Mouse (Mus musculus) CH12.LX (cell line): ENCODE results near the gene Smad1. TPM values are rescaled to one million over a fixed set of nuclear protein-coding genes. Genes with fewer than 3 reads are reported as not detected.

Experiments used
- DNase-seq: peaks from one replicate; pipeline ENCODE4 v3.0.0-alpha.2; 2013; ENCODE audit errors: extremely low read depth
- H3K27ac ChIP-seq: 2 replicates; pipeline ENCODE4 v1.5.1; 2012; ENCODE audit warnings: low read depth, mild to moderate bottlenecking, control low read depth, moderate library complexity; ENCODE audit not compliant: insufficient read depth
- H3K27me3 ChIP-seq: replicated peaks from 2 replicates; pipeline ENCODE3; 2012; ENCODE audit warnings: inconsistent platforms
- H3K36me3 ChIP-seq, 2 experiments: replicated peaks in 1 of 2; 2 replicates each; pipeline versions ENCODE3 to v1.6.1; 2012; ENCODE audit warnings: inconsistent platforms in 1 of 2, low read length in 1 of 2, mild to moderate bottlenecking in 1 of 2, mixed read lengths in 1 of 2, moderate library complexity in 1 of 2; ENCODE audit not compliant: control insufficient read depth in 1 of 2, insufficient read depth in 1 of 2
- H3K4me1 ChIP-seq, 2 experiments: 2 replicates each; pipeline ENCODE4 v1.6.1; 2012; ENCODE audit warnings: inconsistent platforms in 1 of 2, moderate library complexity in 1 of 2; ENCODE audit not compliant: insufficient read depth in 2 of 2, control insufficient read depth in 1 of 2
- H3K4me2 ChIP-seq: 2 replicates; pipeline ENCODE4 v1.6.1; 2012; ENCODE audit warnings: low read depth, mild to moderate bottlenecking, control low read depth; ENCODE audit not compliant: poor library complexity, insufficient read depth, severe bottlenecking
- H3K4me3 ChIP-seq, 3 experiments: fragments of 150-350 bp in 1 of 3; sonication (generic) in 1 of 3; replicated peaks in 1 of 3; 2 replicates each; pipeline versions ENCODE3 to v1.5.1; 2011 to 2012; ENCODE audit warnings: low read depth in 2 of 3, low read length in 2 of 3, mild to moderate bottlenecking in 2 of 3, moderate library complexity in 2 of 3, control low read depth in 1 of 3, improper control_type of control experiment in 1 of 3, inconsistent platforms in 1 of 3, mixed read lengths in 1 of 3; ENCODE audit not compliant: poor library complexity in 1 of 3
- H3K79me2 ChIP-seq: replicated peaks from 2 replicates; pipeline ENCODE4 v1.6.1; 2012; ENCODE audit warnings: mild to moderate bottlenecking, moderate library complexity; ENCODE audit not compliant: control insufficient read depth, poor library complexity, insufficient read depth, severe bottlenecking; ENCODE audit errors: extremely low read depth
- H3K9ac ChIP-seq: 2 replicates; pipeline ENCODE4 v1.6.1; 2012; ENCODE audit warnings: low read depth, mild to moderate bottlenecking, control low read depth, moderate library complexity; ENCODE audit not compliant: insufficient read depth
- H3K9me3 ChIP-seq: replicated peaks from 2 replicates; pipeline ENCODE3; 2012; ENCODE audit warnings: low read length, inconsistent platforms, mixed read lengths
- CHD1 ChIP-seq: IDR thresholded peaks from 2 replicates; pipeline ENCODE4 v1.6.1; 2012; ENCODE audit warnings: low read depth, low read length, improper control_type of control experiment, inconsistent platforms
- CTCF ChIP-seq, 2 experiments: IDR thresholded peaks in 1 of 2; conservative IDR thresholded peaks in 1 of 2; 2 replicates each; pipeline ENCODE4 v1.5.1; 2011 to 2012; ENCODE audit warnings: low read depth in 2 of 2, low read length in 2 of 2, improper control_type of control experiment in 1 of 2, inconsistent platforms in 1 of 2, mild to moderate bottlenecking in 1 of 2, moderate library complexity in 1 of 2
- E2F4 ChIP-seq: IDR thresholded peaks from 2 replicates; pipeline ENCODE4 v1.6.1; 2011; ENCODE audit warnings: low read depth, low read length, improper control_type of control experiment; ENCODE audit not compliant: insufficient replicate concordance
- ETS1 ChIP-seq: conservative IDR thresholded peaks from 2 replicates; pipeline ENCODE4 v1.6.1; 2012; ENCODE audit warnings: low read depth, mild to moderate bottlenecking, inconsistent platforms, low read length, improper control_type of control experiment, moderate library complexity
- GABPA ChIP-seq: IDR thresholded peaks from 2 replicates; pipeline ENCODE4 v1.6.1; 2012; ENCODE audit warnings: low read depth, low read length, improper control_type of control experiment, inconsistent platforms; ENCODE audit not compliant: insufficient replicate concordance
- HCFC1 ChIP-seq: IDR thresholded peaks from 2 replicates; pipeline ENCODE4 v1.6.1; 2012; ENCODE audit warnings: low read depth, mild to moderate bottlenecking, inconsistent platforms, low read length, improper control_type of control experiment
- JUN ChIP-seq: IDR thresholded peaks from 2 replicates; pipeline ENCODE4 v1.6.1; 2011; ENCODE audit warnings: low read depth, mild to moderate bottlenecking, low read length, improper control_type of control experiment, moderate library complexity; ENCODE audit not compliant: insufficient read depth
- MAFK ChIP-seq: IDR thresholded peaks from 2 replicates; pipeline ENCODE4 v1.6.1; 2011; ENCODE audit warnings: low read length, improper control_type of control experiment; ENCODE audit not compliant: insufficient replicate concordance
- MAX ChIP-seq: IDR thresholded peaks from 2 replicates; pipeline ENCODE4 v1.6.1; 2011; ENCODE audit warnings: low read length, improper control_type of control experiment
- MXI1 ChIP-seq: IDR thresholded peaks from 2 replicates; pipeline ENCODE4 v1.6.1; 2011; ENCODE audit warnings: mild to moderate bottlenecking, low read depth, low read length, improper control_type of control experiment
- NELFE ChIP-seq: IDR thresholded peaks from 2 replicates; pipeline ENCODE4 v1.6.1; 2011; ENCODE audit warnings: low read depth, low read length, improper control_type of control experiment
- NRF1 ChIP-seq: IDR thresholded peaks from 2 replicates; pipeline ENCODE4 v1.6.1; 2014; ENCODE audit warnings: low read depth, mild to moderate bottlenecking, inconsistent platforms, low read length, improper control_type of control experiment, moderate library complexity
- POLR2AphosphoS2 ChIP-seq: IDR thresholded peaks from 2 replicates; pipeline ENCODE4 v1.6.1; 2011; ENCODE audit warnings: low read depth, low read length, improper control_type of control experiment
- RAD21 ChIP-seq: IDR thresholded peaks from 2 replicates; pipeline ENCODE4 v1.6.1; 2011; ENCODE audit warnings: low read depth, mild to moderate bottlenecking, low read length, improper control_type of control experiment, moderate library complexity
- TBP ChIP-seq: conservative IDR thresholded peaks from 2 replicates; pipeline ENCODE4 v1.6.1; 2011; ENCODE audit warnings: low read depth, low read length, improper control_type of control experiment
- TCF12 ChIP-seq: IDR thresholded peaks from 2 replicates; pipeline ENCODE4 v1.6.1; 2014; ENCODE audit warnings: low read depth, mild to moderate bottlenecking, inconsistent platforms, low read length, improper control_type of control experiment
- USF1 ChIP-seq: IDR thresholded peaks from 2 replicates; pipeline ENCODE4 v1.6.1; 2014; ENCODE audit warnings: low read depth, mild to moderate bottlenecking, inconsistent platforms, low read length, improper control_type of control experiment
- USF2 ChIP-seq: conservative IDR thresholded peaks from 2 replicates; pipeline ENCODE4 v1.6.1; 2011; ENCODE audit warnings: low read depth, low read length, improper control_type of control experiment
- ZC3H11A ChIP-seq: IDR thresholded peaks from 2 replicates; pipeline ENCODE4 v1.6.1; 2012; ENCODE audit warnings: low read depth, mild to moderate bottlenecking, inconsistent platforms, low read length, improper control_type of control experiment
- ZKSCAN1 ChIP-seq: IDR thresholded peaks from 2 replicates; pipeline ENCODE4 v1.6.1; 2012; ENCODE audit warnings: low read depth, inconsistent platforms, low read length, improper control_type of control experiment, borderline replicate concordance
- dilution Hi-C: fragments of 300-500 bp; cut with MboI; formaldehyde crosslinking; loops from 2 replicates; pipeline ENCODE4 v1.14.3; 2020; ENCODE audit warnings: low sequenced_read_pairs; ENCODE audit not compliant: extremely low pct_unique_long_range_greater_than_20kb, extremely low pct_ligation_motif_present
- in situ Hi-C: fragments of 300-500 bp; cut with MboI; formaldehyde crosslinking; loops from 3 replicates; pipeline ENCODE4 v1.14.3; 2019; ENCODE audit warnings: low sequenced_read_pairs, low pct_ligation_motif_present, low pct_unique_long_range_greater_than_20kb, mixed read lengths
- polyA plus RNA-seq: library from polyadenylated mRNA; unstranded; fragments of >175 nt; gene quantifications from 2 replicates; pipeline ENCODE4 v1.2.1, GENCODE M21; 2012; ENCODE audit warnings: low read depth; ENCODE audit not compliant: insufficient read length
- total RNA-seq, 2 experiments: library from RNA; depleted of rRNA; stranded (reverse); fragments of 300-350 nt in 1 of 2; fragments of >200 nt in 1 of 2; gene quantifications; 2 replicates each; pipeline ENCODE4 v1.2.3; 2012 to 2014

Gene Smad1
- total and polyA plus RNA-seq, 3 experiments = not detected

DNA sequence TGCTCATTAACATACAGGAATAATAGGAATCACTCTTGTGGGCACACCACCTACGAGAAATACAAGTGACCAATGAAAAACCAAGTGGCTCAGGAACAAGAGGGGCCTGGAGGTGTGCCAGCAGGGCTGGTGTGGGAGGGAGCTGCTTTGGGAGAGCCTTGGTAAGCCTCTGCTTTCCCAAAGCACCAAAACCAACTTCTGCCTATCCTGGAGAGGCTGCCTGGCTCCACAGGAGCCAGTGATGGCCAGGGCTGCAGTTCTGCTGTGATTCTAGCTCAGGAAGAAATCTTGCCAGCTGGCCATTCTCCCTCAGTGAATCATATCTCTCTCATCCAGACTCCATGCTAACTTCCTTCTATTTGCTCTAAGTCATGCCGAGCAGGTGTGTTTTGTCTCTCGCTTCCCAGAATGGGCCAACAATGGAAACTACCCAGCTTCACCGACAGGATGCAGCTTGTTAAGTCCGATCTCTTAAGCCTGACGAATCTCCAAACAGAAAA is 49.2 kb downstream of the Smad1 start:
- H3K9ac ChIP-seq = no peak overlapping the region
- H3K4me1 ChIP-seq = peaks cover 3 to 7% of the 10 kb centered on the region in 2 experiments; a peak in 3 of 4 replicates
- H3K27ac ChIP-seq = no peak overlapping the region
- no peaks in the 10 kb centered on the region for H3K36me3 ChIP-seq
- no peak for TF ChIP-seq MXI1
- no peak for TF ChIP-seq ZKSCAN1
- TF ChIP-seq JUN = no peak
- TF ChIP-seq CHD1 = no peak
- no peak for TF ChIP-seq HCFC1
- no peak for TF ChIP-seq GABPA
- TF ChIP-seq ETS1 = no peak
- no peak for TF ChIP-seq ZC3H11A
- TF ChIP-seq NELFE = no peak
- no peak for TF ChIP-seq TCF12
- TF ChIP-seq MAFK = no peak
- no peak for TF ChIP-seq NRF1
- TF ChIP-seq MAX = no peak
- TF ChIP-seq CTCF (conservative IDR thresholded peaks at IDR 0.05 in 1 of 2, IDR thresholded peaks at IDR 0.05 in 1 of 2; ENCODE audit: low read depth in 2 of 2, low read length in 2 of 2) = no peak
- no peak for TF ChIP-seq USF1
- TF ChIP-seq RAD21 = no peak
- TF ChIP-seq E2F4 = no peak
- no peak for TF ChIP-seq POLR2AphosphoS2
- TF ChIP-seq USF2 = no peak
- no peaks in the 10 kb centered on the region for H3K9me3 ChIP-seq
- no peaks in the 10 kb centered on the region for H3K79me2 ChIP-seq
- DNase-seq = no peak
- H3K4me3 ChIP-seq = no peak overlapping the region
- dilution Hi-C loops (no loop called here), in situ Hi-C loops (no loop called here)
- no peaks in the 10 kb centered on the region for H3K27me3 ChIP-seq
- H3K4me2 ChIP-seq = 0 out of 2 replicates have a peak overlapping the region, but pooled peaks have one; percentile 14

DNA sequence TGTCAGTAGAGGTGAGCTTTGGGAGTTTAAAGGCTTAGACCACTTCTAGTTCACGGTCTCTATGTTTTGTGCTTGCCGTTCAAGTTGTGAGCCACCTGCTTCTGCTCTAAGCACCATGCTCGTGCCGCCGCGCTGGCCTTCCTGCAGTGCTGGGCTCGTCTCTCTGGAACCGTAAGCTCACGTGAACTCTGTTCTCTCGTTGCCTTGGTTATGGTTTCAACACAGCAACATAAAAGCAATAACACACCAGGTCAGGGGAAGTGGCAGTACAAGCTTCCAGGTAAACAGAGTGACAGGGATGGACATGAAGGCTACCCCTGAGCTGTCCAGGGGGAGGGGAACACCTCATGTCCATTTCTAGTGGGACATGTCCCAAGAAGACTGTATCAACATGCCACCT is 52.9 kb downstream of the Smad1 start:
- Histone ChIP-seq H3K4me1 (peaks cover 0 to 7% of the 10 kb centered on the region in 2 experiments; a peak in 2 of 4 replicates), H3K9me3 (no peaks in the 10 kb centered on the region), H3K27me3 (no peaks in the 10 kb centered on the region), H3K4me2 (no peak overlapping the region), H3K27ac (no peak overlapping the region), H3K79me2 (no peaks in the 10 kb centered on the region), H3K9ac (no peak overlapping the region), H3K36me3 (no peaks in the 10 kb centered on the region), H3K4me3 (no peak overlapping the region)
- dilution Hi-C loops = no loop called here
- TF ChIP-seq TCF12 (no peak), TBP (no peak)
- no peak for DNase-seq
- in situ Hi-C loops = no loop called here
